Mouse (Mus musculus) G1E (cell line): ENCODE measurements around the gene Tbc1d1.

Source experiments
- CTCF ChIP-seq: IDR thresholded peaks from 2 replicates; pipeline ENCODE4 v1.5.1; 2012; ENCODE audit warnings: low read depth, low read length, inconsistent platforms, mixed read lengths
- TAL1 ChIP-seq: conservative IDR thresholded peaks from 2 replicates; pipeline ENCODE4 v1.6.1; 2012; ENCODE audit warnings: low read depth, low read length, inconsistent platforms, mixed read lengths

DNA sequence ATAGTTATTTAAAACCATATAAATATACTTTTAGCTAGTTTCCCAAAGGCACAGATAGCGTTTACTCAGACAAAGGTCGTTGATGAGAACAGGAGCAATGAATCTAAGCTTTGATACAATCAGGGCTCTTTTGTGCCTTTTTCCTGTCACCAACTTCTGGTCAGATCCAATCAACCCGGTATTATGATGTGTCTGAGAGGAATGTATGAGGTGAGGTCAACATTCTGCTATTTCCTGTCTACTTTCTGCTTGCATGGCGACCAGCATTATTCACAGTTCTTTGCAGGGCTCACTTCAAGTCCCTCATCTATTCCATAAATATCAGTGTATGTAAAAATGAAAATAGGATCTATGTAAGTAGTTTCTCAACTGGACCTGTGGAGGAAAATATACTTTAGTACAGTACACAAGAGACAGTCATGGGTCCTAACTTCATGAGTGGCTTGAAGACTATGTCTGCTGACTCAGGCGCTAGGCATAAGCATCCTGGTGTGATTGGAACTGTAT is 18.4 kb downstream of the Tbc1d1 start:
- TF ChIP-seq TAL1 (no peak), CTCF (no peak)
